Mouse (Mus musculus): ENCODE results near the gene Cst9. TPM values are rescaled to one million over a fixed set of nuclear protein-coding genes. Genes with fewer than 3 reads are reported as not detected.

Gene Cst9
- not detected for polyA plus RNA-seq (2017; shearing (Covaris generic))

GRCm38 (mm10) chr2:148834912-148835311, at the start of gene Cst9:
Gene Cst9 (plus strand): TSS chr2:148835147.
- no peak for ATAC-seq

GRCm38 (mm10) chr2:148789142-148789541, 45.8 kb upstream of the Cst9 start, which contains the start of gene Cst12:
Gene Cst12 (plus strand): TSS chr2:148789361.
- no peak for ATAC-seq

DNA sequence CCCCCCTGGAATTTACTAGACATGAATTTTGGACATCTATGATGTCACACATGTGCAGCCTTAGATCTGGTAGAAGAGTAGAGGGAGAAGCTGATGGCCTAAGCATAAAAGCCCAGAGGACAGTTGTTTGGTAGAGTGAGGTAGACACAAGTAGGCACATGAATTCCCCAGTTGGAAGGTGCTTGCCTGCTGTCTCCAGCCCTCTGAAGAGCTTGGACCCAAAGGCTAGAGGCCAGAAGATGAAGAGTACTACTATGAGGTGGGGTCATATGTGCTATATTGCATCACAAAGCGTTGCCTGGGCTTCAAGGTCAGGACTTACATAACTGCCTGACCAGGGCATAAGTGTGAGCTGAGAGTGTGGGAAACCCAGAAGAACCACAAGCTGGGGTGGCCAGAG, 36.5 kb upstream of the Cst9 start, which contains the start of gene Cst8:
Gene Cst8 (plus strand): TSS at position 301 of the 400 bp plus-strand sequence.
- ATAC-seq = no peak

DNA sequence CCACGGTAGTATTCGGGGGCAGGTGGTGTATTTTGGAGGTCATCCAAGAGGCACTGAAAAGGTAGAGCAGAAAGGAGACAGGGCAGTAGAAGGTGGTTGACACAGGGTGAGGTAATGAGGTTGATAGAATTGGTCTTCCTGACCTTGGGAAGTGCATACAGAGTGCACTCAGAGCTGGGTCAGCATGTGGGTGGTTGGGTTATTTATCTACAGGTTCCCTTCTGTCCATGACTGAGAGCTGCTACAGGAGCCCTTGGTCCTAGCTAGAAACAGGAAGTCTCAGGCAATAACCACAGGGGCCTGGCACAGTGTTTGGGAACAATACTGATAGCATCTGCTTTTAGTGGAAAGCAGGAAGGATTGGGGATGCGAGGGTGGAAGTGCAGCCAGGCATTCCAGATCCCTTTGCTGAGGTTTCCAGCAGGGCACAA, 33.4 kb upstream of the Cst9 start:
- no peak for ATAC-seq

DNA sequence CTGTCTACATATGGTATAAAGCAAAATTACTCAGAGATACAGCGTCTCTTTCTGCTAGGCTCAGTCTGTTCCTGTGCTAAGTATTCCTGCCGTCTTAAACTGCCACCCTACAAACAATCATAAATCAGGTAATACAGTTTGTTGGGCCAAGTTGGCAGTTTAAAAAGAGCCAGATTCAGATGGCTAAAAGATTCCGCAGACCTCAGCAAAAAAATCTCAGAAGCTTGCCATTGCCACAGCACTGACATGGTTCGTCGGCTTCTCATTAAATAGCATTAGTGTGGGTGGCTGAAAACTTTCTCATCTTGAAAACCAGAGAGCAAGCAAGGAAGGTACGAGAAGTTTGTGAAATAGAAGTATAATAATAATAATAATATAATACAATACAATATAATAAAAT, 28.3 kb upstream of the Cst9 start:
- ATAC-seq = no peak

DNA sequence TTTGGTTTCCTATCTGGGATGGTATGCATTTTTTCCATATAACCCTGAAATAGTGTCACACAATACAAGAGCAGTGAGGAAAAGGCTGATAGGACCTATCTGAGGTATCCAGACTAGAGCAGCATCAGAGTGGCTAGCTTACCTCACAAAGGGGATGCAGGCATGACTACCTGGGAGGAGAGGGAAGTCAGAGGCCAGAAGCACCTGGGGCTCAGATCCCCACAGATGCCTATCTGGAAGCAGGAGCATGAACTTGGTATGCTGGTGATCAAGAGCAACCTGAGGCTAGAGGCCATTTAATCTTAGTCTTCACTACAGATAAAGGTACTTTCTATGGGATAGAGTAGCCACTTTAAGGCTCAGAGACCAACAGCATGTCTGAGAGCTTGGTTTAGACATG, 15.0 kb upstream of the Cst9 start, which contains the start of gene Cst13:
Gene Cst13 (plus strand): TSS at position 173 of the 400 bp plus-strand sequence.
- no peak for ATAC-seq

GRCm38 (mm10) chr2:148825986-148826385, 9.0 kb upstream of the Cst9 start:
- ATAC-seq = no peak

GRCm38 (mm10) chr2:148838075-148838777, 3.3 kb downstream of the Cst9 start:
- no peak for ATAC-seq

DNA sequence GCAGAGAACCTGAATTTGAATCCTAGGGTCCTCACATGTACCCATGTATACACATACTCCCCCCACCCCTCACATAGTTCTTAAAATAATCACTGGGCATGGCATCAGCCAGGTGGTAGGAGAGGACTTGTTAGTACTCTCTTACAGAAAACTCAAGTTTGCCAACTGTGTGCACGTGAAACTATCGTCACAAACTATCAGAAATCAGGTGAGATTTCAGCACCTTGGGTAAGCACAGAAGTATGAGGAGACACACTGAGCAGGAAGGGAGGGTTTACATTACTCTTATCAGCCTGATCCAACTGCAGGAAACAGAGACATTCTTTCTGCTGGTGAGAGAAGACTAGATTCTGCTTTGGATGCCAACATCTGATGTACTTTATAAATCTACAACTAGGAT, 4.3 kb downstream of the Cst9 start:
- ATAC-seq = no peak

- ATAC-seq = peak; percentile 80
Measured at GRCm38 (mm10) chr2:148851116-148851906, 16.4 kb downstream of the Cst9 start.

DNA sequence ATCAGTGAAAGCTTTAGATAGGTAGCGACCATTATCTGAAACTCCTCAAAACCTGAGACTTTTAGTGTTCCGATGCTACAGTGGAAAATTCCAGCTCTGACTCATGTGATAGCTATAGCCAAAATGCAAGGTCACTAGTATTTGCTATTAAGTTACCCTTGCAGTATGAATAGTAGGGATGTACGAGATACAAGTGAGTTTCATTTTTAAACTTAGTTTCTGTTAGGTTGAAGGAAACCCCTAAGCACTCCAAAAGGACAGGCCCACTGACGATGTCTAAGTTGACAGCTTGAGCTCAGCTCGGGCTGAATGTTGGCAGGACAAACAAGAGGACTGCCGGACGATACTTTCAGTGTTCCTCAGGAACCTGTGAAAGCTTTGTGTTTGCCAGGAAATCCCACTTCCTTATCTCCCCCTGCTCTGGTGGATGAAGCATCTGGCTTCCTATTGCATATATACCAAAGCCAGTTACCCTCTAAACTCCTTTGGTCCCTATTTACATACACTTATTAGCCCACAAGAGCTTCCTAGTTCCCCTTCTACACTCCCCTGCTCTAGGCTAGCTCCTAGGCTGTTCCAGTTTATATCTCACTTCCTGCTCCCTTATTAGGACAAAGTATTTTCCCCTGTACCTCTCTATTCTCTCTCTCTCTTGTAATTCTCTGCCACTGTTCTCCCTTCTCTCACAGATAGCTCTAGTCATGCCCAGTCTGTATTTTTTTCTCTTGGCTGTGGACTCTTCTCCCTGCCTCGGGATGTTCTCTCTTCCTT, 21.9 kb downstream of the Cst9 start:
- ATAC-seq = no peak

- ATAC-seq = no peak
Measured at GRCm38 (mm10) chr2:148857506-148857905, 22.6 kb downstream of the Cst9 start.

DNA sequence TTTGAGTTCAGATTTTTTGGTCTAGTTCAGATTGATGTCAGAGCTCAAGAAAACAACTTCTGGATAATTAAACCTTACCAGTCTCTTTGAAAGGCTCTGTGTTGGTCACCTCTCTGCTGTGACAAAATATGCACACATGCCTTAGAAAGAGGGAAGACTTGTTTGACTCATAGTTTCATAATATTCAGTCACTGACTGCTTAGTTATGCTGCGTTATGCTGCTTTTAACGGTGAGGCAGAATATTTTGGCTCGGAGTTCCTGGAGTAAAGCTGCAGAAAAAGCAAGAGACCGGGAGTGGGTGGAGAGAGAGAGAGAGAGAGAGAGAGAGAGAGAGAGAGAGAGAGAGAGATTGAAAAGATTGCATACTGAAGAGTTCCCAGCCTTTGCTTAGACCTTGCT, 26.0 kb downstream of the Cst9 start:
- no peak for ATAC-seq

GRCm38 (mm10) chr2:148861693-148862092, 26.7 kb downstream of the Cst9 start:
- ATAC-seq = no peak

DNA sequence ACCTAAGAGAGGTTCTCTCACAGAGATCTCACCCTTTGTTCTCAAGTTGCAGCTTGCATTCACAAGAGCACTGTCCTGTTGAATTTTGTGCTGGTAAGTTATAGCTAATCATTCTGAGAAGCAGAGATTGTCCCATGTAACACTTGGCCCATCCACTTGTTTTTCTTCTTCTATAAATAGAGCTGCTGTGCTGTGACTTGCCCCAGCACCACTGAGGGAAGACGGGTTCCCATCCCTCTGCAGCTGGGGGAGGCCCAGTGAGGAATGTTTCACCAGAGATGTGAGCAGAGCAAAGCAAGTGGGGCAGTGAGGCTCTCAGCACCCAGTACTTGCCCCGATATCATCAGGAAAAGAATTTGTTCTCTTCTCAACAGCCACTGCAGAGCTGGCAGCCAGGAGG, 30.0 kb downstream of the Cst9 start, which contains the start of gene 9230104L09Rik:
Gene 9230104L09Rik (minus strand): TSS at position 73 of the 400 bp plus-strand sequence.
- ATAC-seq = no peak

DNA sequence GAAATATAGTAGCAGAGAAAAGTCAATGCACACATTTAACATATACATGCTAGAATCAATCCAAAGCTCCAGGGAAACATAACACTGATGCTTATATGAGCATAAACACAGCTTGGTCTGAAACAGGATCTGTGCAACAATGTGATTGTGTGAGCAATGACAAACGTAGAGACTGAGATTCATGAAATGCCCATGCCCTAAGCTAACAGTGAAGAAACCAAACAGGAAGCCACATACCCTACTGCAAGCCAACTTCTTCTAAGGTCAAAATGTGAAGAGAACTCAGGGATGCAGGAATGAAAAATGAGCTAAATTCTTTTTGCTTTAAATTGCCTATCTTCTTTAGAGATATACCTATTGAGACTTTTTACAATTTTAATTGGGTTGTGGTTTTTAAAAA, 34.0 kb downstream of the Cst9 start:
- ATAC-seq = no peak

GRCm38 (mm10) chr2:148870526-148870925, 35.6 kb downstream of the Cst9 start:
- ATAC-seq = no peak

DNA sequence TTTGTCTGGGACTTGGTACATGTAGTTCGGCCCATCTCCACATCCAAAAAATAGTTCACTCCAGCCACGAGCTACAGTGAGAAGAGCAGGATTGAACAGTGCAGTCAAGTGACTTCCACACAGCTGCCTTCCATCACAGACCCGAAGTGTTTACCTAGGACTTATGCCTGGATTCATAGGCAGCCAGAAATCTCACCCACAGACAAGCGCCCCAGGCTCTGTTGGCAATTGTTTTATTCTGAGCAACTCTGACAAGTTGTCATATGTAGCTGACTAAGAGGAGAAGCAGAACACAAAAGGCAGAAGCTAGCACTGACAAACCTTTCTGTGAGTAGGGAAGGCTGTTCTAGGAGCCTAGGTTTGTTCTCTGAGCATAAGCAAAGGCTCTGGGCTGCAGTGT, 37.9 kb downstream of the Cst9 start:
- no peak for ATAC-seq

DNA sequence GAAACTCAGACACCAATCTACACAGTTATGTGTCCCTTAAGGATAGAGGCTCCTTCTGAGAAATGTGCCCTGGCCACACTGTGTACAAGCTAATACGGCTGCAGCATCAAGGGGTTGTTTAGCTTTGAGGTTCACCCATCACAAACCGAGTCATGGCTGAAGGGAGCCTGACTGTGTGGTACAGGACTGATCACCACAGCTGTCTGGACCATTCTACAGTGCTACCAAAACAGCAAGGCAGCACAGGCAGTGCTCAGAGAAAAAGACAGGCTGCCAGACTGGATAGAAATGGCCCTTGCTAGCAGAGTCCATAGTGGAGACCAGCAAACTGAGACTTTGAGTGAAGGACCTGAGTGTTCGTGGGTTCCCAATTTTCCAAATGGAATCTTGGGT, 39.3 kb downstream of the Cst9 start:
- no peak for ATAC-seq

GRCm38 (mm10) chr2:148874617-148875334, 39.8 kb downstream of the Cst9 start:
- peak; percentile 55 for ATAC-seq

- peak; percentile 95 for ATAC-seq
Measured at GRCm38 (mm10) chr2:148875335-148875811, 40.4 kb downstream of the Cst9 start, which contains the start of gene Cst3. Gene Cst3 (minus strand): TSS chr2:148875692.
